Mouse (Mus musculus): ENCODE data around the gene Fcamr.

Fcamr gene

DNA sequence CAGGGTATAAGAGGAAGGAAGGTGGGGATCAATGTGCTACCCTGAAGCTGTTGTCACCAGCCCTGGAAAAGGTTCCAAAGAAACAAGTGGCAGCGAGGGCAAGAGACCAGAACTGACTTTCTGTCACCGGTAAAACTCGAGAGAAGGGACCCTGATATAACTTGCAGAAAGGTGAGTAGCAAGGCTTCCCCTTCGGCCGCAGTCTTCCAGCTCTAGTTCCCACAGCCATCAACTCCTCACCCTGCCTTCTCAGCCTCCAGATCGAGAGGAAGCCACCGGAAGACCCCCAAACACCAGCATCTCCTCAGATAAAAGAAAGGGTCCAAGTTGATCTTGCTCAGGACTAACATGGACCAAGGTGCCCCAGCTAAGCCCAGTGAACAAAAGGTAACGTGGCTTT is at the start of gene Fcamr:
Fcamr (plus strand) TSS at position 301 of the 400 bp plus-strand sequence.
- no peak for DNase-seq (ENCODE audit: low read depth in 1 of 2, low spot score in 2 of 2)

DNA sequence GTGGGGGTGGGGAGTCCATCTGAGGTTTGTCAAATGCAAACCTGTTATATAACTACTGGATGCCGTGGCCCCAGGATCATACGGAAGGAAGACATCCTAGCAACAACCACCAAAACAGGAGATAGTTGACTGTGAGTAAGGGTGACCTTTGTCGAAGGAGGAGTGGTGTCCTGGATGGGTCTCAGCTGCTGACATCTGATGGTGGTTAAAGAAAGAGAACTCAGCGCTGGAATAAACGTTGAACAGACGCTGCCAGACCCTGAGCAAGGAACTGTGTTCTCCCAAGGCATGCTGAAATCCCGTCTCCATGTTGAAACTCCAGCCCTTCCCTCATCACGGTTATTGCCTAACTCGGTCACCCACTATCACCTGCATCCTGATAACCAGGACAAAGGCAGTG is 41.0 kb upstream of the Fcamr start:
- no peak for DNase-seq (ENCODE audit: low read depth in 1 of 2, low spot score in 2 of 2)

DNA sequence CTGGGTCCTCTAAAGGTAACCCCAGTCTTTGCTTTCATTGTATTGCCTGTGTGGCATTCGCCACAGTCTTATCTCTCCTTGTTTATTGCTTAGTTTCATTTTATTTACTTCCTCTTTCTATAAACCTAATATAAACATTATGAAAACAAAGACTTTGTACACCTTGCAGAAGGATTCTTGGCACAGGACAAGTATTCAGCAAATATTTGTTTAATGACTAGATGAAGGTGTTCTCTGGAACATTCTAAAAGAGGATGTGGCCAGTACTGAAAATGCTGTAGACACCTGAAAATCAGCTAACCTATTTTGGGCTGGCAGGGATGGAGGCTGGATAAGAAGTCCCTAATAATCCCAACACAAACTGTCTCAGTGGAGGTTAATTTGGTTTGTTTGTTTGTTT is 39.1 kb upstream of the Fcamr start:
- no peak for DNase-seq (ENCODE audit: low read depth in 1 of 2, low spot score in 2 of 2)

DNA sequence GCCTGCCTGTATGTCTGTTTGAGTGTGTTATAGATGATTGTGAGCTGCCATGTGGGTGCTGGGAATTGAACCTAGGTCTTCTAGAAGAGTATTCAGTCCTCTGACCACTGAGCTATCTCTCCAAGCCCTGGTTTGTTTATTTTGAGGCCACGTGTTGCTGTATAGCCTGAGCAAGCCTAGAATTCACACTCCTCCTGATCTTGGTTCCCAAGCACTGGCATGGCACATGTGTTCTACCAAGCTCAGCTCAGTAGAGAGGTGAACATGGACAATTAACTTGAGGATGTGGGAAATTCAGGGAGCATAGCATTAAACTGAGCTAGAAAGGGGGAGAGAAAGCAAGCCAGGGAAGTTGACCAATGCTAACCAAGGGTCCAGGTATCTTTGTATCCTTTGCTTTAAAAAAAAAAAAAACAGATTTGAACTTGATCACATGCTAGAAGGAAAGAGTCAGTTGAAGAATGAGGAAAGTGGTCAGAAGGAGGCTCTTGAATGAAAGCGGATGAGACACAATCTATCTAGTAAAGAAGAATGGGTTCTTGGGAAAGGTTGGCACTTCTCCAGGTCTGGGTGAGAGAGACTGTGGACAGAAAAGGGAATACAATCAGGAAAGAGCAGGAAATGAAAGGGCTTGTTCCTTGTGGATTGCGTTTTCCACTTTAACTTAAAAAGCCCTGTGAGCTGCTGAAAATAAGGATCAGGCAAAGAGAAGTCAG is 38.5 kb upstream of the Fcamr start:
- no peak for DNase-seq (ENCODE audit: low read depth in 1 of 2, low spot score in 2 of 2)

DNA sequence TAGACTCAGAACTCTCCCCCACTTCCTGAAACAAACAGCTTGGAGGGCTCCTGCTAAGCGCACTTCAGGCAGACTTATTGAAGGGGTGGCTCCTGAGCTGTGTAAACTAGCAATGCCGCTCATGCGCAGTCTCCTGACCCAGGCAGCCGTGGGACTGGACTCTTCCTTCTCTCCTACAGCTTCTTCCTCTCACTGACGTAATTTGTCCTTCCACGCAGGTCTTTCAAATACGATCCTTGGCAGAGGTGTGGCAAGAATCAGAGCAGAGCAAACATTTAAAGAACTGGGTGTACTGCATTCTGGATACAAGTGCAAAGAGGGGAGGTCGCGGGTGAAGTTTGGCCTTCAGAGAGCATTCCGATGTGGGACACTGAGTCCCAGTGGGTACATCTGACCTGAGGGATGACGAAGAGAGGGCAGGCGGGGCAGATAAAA is 36.7 kb upstream of the Fcamr start:
- DNase-seq (ENCODE audit: low read depth in 1 of 2, low spot score in 2 of 2): no peak

DNA sequence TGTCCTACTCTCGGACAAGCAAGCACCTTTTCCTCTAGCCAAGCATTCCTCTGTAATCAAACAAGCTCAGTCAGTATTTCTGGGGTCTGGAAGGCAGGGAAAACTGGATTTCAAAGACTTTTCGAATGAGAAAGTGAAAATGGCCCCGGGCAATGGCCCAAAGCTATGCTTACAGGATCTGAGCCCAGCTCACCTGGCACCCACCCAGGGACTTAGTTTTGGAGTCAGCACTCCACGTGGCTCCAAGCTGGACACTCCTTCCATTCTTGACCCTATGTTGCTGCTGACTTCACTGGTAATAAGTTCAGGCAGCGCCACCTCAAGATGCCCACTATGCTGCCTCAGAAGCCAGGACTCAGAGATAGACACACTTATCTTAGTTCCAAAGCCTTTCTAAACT is 33.6 kb upstream of the Fcamr start:
- no peak for DNase-seq (ENCODE audit: low read depth in 1 of 2, low spot score in 2 of 2)

DNA sequence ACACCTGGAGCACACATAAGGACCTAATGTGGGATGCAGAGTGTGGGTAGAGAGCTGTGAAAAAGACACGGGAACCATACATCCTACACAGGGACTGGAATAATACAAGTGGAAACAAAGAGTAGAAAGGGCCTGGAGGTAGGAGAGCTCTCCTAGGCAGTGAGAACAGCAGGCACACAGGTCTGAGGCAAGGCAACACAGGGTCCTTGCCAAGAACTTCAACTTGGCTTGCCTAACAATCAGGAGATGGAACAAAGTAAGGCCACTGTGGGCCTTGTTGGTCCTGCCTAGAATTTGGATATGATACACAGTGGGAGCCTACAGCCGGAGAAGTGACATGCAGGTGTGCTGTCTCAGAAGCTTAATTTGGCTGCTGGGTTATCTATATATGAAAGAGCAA is 30.8 kb upstream of the Fcamr start:
- DNase-seq (ENCODE audit: low read depth in 1 of 2, low spot score in 2 of 2): no peak

DNA sequence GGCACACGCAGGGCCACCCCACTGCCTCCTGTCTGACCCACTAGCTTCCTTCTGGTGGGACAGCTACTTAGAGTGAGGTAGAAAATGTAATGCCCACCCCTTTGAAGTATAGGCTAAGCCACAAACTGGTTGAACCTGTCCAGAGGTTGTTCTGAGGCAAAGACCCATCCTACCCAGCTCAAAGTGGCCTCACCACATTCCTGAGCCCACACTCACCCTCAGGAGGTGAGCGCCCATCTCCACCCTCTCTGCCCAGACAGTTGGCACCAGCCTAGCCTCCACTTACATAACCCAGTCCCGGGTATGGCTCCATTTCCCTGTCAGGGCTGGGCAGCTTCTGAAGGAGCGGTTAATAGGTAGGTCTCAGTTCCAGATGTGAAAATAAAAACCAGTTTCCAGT is 30.2 kb upstream of the Fcamr start:
- no peak for DNase-seq (ENCODE audit: low read depth in 1 of 2, low spot score in 2 of 2)

DNA sequence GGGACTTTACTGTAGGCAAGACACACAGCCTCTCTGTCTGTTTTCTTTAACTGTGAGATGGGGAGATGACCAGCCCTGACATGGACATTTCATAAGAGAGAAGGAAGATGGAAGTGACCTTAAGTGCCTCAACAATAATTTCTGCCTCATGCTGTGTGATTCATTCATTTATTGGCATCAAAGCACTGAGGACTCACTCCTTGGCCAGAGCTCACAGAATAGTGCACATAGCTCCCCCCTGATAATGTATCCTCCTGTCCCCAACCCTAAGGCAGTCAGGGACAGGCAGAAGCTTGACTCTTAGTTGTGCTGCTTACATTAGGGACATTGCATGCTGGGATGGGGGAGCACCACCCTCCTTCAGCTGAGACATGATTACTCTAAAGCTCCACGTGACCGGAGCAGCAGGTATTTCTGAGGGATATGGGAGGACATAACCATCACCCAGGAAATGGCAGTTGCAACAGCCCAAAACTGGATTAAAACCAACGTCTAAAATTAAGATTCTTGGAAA is 29.7 kb upstream of the Fcamr start:
- no peak for DNase-seq (ENCODE audit: low read depth in 1 of 2, low spot score in 2 of 2)

DNA sequence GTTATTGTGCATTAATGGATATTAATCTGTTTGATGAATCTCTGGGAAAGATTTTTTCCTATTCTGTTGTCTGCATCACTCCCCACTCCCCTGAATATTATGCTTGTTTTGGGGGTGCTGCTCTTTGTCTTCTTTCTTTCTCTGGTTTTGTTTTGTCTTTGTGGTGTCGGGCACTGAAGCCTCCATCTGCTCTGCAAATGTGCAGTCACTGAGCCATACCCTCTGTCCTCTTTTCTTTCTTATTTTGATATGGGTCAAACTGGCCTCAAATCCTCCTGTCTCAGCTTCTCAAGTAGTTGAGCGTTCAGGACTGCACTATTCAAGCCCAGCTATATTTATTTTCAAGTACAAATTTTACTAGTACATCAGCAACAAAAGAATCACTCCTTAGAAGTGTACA is 25.5 kb upstream of the Fcamr start:
- DNase-seq (ENCODE audit: low read depth in 1 of 2, low spot score in 2 of 2): no peak

DNA sequence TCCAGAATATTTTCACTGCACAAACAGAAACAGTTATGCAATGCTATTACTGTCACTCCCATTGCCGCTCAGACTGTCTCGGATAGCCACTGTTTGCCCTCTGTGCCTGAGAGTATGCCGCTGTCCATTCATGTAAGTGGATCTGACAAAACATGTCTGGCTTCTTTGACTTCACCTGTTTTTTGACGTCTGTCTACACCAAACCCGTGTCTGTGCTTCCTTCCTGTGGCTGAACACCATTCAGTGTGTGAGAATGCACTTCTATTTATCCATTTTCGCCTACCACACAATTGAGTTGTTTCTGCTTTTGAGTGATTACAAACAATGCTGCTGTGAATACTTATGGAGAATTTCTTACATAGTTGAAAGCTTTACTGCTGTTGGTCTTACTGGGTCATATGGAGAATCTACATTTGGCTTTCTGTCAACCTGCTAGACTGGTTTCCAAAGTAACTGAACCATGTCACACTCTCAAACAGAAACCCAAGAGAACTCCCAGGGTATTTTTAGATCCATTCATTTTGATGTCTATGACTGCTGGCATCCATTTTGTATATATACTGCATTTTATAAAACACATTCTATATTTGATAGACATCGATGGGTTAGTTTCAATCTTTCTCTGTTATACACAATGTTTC is 24.9 kb upstream of the Fcamr start:
- DNase-seq (ENCODE audit: low read depth in 1 of 2, low spot score in 2 of 2): no peak

DNA sequence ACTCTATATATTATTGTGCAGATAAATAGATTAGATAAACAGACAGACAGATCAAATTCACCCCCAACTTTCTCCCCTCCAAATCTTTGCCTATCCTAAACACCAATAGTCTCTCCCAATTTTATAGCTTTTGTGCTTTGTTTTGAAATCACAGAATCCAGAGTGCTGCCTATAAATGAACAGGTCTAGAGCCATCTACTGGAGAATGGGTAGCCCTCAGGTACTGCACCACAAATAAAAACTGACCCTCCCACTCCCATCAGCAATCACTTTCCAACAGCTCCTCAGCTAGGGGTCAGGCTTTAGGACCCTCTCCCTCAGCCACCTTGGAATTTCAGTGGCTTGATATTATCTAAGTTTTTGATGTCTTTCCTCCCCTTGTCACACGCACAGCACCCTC is 24.1 kb upstream of the Fcamr start:
- no peak for DNase-seq (ENCODE audit: low read depth in 1 of 2, low spot score in 2 of 2)

DNA sequence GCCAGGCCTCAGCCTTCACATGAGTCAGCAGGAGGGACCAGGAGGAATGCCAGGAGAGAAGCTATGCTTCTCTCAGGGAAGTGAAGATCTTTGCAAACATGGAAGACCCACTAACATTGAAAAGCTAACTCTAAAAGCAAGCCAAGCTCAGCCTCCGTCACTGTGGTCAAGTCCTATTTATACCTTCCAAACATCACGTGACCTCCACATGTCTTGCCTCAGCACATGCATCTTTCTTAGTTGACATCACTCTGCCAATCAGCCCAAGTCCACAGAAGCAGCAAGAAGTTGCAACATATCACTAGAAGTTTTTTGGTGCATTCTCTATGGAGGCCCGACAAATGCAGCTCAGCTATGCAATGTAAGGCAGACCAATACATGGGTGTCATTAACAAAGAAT is 20.8 kb upstream of the Fcamr start:
- DNase-seq (ENCODE audit: low read depth in 1 of 2, low spot score in 2 of 2): no peak

DNA sequence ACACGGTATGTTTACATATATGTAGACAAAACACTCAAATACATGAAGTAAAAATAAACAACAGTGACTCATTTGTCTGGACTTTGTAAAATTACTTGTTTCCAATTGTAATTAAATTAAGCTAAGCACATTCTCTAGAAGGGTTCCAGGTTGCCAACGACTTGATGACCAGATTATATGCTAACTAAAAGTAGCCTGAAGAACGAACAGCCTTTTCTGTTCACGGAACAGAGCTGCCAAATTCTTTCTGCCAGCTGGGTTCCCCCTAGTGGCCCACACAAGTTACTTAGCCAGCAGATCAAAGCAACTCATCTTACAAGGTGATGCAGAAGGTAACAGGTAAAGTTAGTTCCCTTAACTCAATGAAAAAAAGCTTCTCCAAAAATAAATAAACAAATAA is 16.6 kb upstream of the Fcamr start:
- no peak for DNase-seq (ENCODE audit: low read depth in 1 of 2, low spot score in 2 of 2)

DNA sequence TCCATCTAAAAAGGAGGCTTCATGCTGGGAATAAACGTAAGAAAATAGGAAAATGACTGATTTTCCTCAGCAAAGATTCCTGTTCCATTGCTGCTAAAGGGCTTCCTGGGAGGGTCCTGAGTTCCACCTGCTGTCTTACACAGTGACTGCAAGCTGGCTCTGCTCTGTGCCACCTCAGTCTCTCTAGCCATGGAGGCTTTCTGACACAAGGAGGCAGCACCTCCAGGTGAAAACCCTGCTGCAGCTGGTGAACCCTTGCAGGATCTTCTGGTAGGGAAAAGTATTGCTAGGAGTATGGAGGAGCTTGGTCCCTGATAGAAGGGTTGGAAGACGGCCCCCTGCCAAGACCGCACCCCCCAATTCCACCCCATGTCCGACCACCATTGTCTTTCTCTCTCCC is 13.7 kb upstream of the Fcamr start:
- DNase-seq (ENCODE audit: low read depth in 1 of 2, low spot score in 2 of 2): no peak

DNA sequence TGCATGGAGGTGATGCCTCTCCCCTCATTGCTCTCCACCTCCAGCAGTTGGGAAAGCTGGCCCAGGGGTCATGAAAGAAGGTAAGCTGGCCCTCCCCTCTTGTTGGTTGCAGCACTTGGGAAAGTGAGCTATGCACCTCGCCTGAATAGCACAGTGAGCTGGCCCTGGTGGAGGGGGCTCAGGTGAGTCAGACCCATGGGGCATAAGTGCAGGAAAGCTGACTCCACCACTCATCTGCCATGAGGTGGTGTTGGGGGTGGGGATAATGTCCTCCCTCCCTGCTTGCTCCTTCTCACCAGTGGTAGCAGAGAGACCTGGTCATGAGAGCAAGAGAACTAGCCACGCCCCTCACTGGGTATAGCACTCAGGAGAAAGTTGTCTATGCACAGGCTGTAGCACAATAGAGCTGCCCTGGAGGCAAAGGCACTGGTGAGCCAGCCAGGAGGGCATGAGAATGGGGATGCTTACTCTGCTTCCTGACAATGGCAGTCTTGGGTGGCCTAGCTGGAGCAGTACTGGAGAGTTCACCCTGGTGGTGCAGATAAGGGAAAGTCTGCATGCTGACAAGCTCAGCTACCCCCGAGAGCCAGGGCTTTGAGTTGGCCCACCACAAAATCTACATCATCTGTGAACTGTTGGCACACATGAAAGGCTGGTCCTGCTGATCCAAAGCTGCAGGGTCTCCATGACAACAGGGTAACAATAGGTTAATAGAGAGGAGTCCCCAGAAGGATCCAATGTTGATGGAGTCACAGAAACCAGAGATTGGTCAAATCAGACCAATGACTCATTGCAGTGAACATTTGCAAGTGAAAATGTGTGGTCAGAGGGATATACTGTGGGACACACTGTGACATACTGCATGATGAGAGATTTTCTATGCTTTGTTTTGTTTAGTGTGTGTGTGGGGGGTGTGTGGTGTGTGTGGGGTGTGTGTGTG is 10.9 kb upstream of the Fcamr start:
- no peak for DNase-seq (ENCODE audit: low read depth in 1 of 2, low spot score in 2 of 2)

DNA sequence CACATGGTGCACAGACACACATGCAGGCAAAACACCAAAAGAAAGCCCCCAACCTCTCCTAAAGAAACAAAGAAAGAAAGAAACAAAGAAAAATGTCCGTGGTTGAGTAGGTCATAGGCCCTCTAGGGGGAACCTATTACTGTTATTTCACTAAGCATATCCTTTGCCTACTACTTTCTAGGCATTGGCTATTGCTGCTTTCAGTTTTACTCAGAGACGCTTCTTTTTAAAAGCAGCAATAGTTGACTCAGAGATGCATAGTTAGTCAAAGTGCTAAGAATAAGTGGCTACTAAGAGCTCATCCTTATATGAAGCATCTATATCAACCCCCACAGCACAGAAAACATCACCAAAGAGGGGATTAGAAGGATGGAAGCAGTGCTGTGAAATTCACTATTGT is 5.4 kb upstream of the Fcamr start:
- DNase-seq (ENCODE audit: low read depth in 1 of 2, low spot score in 2 of 2): no peak

DNA sequence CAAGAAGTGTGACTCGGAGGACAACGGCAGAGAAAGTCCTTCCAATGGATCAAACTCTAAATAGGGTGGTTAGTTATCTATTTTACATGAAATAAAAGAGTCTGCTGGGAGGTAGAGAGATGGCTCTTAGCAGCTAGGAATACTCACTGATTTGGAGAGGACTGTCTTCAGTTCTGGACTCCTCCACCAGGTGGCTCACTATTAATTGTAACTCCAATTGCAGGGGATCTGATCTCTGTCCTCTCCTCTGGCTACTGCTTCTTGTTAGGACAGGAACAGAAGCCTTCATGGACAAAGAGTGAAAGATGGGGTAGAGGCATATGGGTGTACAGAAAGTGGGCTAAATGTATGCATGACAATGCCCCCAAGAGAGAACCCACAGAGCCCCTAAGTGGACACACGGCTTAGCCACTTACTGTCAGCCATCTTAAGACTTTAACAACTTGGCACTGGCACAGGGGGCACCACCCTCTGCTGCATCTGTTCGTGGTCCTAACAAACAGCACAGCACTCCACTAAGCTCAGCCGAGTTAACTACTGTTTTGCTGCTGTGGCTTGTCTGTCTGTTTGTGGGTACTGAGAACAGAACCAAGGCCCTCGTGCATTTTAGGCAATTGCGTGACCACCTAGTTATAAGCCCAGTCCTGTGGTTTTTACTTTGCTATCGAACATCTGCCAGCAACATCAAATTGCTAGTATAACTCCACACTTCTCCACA is 3.6 kb upstream of the Fcamr start:
- DNase-seq (ENCODE audit: low read depth in 1 of 2, low spot score in 2 of 2): no peak

DNA sequence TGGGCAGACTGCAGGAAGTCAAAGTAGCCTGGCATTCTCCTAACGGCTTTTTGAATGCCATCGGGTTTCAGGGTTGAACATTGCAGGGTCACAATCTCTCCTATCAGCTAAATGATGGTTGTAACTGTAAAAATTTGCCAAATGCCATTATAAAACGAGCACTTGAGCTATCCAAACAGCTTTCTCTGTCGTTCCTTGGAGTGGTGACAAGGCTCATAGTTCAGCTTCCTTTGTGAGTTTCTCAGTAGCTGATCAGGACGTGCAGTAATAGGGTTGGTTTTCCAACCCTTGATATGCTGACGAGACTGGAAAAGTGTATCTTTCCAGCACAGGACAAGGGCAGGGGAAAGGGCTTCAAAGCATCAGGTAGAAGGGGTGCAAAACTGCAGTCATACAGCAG is 2.7 kb upstream of the Fcamr start:
- DNase-seq (ENCODE audit: low read depth in 1 of 2, low spot score in 2 of 2): no peak

DNA sequence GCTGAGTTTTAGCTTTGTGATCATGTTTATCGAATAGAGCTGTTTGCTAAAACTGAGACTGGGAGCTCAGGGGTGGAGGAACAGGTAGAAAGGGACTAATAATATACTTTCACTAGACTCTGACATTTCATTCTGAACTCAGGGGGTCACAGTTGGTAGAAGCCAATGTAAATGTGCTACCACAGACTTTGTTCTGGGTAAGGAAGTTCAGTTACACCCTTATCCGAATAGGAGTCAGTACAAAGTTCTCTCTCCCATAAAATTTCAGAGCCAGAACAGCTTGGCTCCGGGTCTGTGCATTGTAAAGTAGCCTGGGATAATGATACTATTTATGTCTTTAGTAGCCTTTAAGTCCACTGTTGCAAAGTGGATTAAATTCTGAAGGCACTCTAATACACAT is 2.2 kb upstream of the Fcamr start:
- no peak for DNase-seq (ENCODE audit: low read depth in 1 of 2, low spot score in 2 of 2)

DNA sequence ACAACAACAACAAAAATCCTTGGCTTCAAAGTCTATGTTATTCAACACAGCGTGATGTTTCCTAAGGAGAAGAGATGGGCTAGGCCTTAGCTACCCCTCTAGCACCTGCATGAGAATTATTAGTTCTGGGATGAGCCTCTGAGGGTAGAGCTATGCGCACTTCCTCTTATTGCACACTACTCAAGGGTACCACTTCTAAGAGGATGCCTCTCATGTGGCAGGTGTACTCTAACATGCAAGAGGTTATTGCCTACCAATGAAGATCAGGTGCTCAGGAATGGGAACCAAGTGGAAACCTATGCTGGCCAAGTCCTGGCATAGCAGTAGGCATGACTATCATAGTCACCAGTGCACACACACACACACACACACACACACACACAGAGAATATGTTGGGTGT is 1.3 kb upstream of the Fcamr start:
- DNase-seq (ENCODE audit: low read depth in 1 of 2, low spot score in 2 of 2): no peak

Data from monocyte, adult 2 months (primary cell).